Mouse (Mus musculus): ENCODE data around the gene Phldb3.
A peak's percentile ranks its signal among the peaks of the same experiment; 100 is the strongest.

The Phldb3 gene

DNA sequence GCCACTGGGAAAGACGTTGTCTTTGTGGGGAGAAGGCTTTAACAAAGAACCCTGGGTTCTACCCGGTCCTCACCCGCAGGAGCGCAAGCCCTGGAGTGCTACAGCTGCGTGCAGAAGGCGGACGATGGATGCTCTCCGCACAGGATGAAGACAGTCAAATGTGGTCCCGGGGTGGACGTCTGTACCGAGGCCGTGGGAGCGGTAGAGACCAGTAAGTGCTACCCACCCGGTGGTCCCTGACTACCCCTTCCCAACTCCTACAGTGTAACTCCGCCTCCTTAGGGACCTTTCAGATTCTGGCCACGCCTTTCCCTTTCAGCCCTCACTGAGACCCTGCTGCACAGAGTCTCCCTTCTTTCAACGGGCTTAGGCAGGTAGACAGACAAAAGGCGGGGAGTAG is 26.5 kb downstream of the Phldb3 start:
- DNase-seq: no peak

GRCm38 (mm10) chr7:24638026-24638856 is 27.7 kb downstream of the Phldb3 start:
- DNase-seq: no peak

DNA sequence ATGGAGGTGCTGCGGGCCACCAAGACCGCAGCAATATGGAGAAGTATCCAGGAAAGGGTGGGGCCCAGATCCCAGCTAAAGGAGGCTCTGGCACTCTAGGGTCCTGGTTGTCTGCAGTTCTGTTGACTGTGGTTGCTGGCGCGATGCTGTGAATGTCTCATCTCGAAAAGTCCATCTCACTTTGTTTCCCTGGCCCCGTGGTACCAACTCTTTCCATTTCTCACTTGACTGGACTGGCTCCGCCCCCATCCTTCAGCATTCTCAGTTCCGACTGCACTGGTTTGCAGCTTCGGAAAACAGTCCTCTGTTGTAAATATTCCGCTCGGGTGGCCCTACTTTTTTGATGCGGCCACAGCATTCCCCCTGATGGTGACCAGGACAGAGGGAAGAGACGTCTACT is 29.9 kb downstream of the Phldb3 start:
- DNase-seq: no peak

DNA sequence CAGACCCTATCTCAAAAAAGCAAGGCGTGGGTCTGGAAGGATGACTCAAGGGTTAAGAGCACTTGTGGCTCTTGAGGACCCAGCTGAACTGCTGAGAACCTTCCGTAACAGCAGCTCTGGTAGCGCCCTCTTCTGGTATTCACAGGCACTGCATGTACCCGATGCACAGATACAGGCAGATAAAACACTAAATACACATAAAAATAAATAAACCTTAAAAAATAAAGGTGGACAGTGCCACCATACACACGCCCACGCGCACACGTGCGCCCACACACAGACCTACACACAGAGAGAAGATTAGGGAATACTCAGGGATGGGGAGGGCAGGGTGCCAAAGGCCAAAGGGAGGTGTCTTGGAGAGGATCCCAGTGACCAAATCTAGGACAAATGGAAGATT is 31.9 kb downstream of the Phldb3 start:
- peak; percentile 11 for DNase-seq

- DNase-seq: no peak
Measured at GRCm38 (mm10) chr7:24644492-24644891, 33.9 kb downstream of the Phldb3 start.

DNA sequence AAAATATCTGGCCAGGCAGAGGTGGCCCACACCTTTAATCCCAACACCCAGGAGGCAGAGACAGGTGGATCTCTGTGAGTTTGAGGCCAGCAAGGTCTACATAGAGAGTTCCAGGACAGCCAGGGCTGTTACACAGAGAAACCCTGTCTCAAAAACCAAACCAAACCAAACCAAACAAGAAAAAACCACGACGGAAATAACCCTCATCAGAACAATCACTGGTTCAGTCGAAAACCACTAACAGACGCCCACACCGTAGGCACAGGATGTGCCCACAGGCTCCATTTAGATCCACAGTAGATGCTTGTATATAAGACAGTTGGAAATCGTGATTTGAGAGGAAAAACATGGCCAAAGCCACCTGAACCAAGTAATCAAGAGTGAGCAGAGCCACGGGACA is 34.4 kb downstream of the Phldb3 start:
- DNase-seq: no peak

DNA sequence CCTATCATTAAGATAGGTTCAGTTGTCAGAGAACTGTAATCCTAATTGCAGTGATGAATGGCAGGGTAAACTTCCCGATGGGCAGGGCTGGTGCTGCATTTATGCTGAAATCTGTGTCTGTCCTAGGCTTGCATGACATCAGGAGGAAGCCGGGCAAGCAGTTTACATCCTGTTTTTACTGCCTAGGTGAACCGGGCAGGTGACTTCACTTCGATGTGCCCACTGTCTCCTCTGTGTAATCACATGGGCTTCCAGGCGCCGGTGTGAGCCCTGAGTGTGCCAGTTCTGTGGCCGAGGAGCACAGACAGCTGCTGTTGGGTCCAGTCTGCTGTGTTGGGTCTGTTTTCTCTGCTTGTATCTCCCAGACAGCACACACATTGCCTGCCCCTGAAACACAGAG is 35.9 kb downstream of the Phldb3 start:
- DNase-seq: no peak

GRCm38 (mm10) chr7:24653681-24654080 is 43.1 kb downstream of the Phldb3 start:
- DNase-seq: peak; percentile 14

- DNase-seq: no peak
Measured at GRCm38 (mm10) chr7:24659737-24660357, 49.3 kb downstream of the Phldb3 start.

DNA sequence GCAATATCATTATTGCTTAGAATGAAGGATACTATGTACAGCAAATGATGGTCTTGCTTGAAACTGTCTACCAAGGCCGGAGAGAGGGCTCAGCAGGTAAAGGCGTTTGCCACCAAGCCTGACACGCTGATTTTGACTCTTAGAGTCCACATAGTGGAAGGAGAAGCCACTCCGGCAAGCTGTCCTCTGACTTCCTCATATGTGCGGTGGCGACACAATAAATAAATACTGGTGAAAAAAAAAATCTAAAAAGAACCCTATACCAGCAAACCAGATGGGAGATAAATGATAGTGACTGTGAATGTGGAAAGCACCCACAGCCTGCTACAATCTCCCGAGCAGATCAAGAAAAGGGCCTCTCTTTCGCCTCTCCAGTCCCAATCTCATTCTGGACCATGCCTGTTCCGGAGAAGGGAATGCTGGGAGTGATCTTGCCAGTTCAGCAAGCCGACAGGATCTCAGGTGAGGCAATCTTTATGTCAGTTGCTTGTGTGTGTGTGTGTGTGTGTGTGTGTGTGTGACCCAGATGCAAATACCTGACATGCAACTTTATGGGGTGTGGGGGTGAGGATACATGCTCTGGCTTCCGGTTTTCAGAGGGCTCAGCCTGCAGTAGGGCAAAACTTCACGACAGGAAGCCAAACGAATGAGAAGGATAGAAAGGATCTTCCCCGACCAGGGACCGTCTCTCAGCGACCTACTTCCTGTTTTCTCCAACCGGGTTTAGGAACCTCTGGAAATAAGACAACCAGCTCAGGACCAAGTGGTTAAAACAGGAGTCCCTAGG is 50.7 kb downstream of the Phldb3 start:
- DNase-seq: no peak

- peak; percentile 26 for DNase-seq
Measured at GRCm38 (mm10) chr7:24662575-24662974, 52.0 kb downstream of the Phldb3 start.

- DNase-seq: no peak
Measured at GRCm38 (mm10) chr7:24664301-24664700, 53.7 kb downstream of the Phldb3 start.

DNA sequence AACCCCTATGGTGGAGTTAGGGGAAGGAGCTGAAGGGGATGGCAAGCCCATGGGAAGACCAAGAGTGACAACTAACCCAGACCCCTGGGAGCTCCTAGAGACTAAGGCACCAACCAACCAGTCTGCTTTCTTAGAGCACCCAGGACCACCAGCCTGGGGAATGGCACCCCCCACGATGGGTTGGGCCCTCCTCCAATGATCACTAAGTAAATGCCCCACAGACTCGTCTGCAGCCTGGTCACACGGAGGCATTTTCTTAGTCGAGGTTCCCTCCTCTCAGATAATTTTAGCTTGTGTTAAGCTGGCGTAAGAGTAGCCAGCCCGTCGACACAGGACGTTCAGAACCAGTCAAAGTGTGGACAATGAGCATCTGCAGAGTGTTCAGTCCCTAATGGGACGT is 54.4 kb downstream of the Phldb3 start:
- DNase-seq: no peak

DNA sequence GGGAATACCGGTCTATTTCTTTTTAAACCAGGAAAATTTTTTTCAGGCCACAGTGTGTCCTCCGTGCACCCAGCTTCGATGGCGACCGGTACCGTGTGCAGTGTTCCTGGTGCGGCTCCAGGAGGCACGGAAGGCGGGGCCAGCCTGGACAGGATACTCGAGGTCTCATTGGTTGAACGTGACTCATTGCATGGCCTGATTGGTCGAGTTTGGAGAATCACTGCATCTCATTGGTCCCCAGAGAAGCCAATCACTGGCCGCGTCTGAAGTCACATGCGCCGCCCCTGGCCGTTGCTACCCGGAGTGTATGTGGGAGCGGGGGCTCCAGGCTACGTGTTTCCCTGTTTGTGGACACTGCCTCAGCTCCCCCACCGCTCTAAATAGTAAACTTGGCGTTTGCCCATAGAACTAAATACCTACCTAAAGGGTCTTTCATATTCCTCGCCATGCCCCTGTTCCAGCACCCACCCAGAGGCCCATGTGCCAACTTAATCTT is 61.4 kb downstream of the Phldb3 start:
- no peak for DNase-seq

DNA sequence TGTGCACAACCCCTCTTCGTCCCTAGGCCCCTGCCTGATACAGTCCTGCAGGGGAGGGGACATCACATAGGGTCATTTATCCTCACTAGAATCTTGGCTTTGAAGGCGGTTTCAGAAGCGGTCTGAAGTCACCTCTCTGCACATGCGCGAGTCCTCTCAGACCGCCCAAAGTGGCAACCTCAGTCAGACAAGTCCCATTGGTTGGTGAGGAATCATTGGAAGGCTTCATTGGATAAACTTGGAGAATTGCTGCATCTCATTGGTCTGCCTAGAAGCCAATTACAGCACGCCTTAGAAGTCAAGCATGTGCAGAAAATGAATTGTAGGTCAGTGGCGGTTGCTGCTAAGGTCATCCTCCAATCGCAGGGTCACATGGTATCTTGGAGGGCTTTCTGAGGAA is 66.0 kb downstream of the Phldb3 start, which contains the start of gene Tex101:
TSS of gene Tex101 (minus strand) at position 101 of the 400 bp plus-strand sequence.
- no peak for DNase-seq
